In genomic region chr12:108409100-108409499, GRCm38 (mm10) we compare ENCODE assay signal across 18 mouse cellular contexts. TPM values are rescaled to one million over a fixed set of nuclear protein-coding genes. Genes with fewer than 3 reads are reported as not detected.
"Had no signal": no experiment of that assay in that cellular context is flagged by ENCODE, and none has a peak within 500 bp of the region (broad histone marks: within the 10 kb centered on the region; RNA-seq: fewer than 3 reads in every experiment).

No protein-coding gene starts in this region.

- DNase-seq: kidney, adult 8-10 months; kidney, postnatal 10 days; kidney, postnatal 36 days; left cerebral cortex, postnatal 4 days; liver, embryonic 13.5 days; lung, embryonic 14.5 days; thymus, adult 2 months; thymus, postnatal 14 days; thymus, postnatal 4 days had no signal

- H3K36me3 ChIP-seq: kidney, embryonic 15.5 days; limb, embryonic 13.5 days; liver, embryonic 13.5 days; midbrain, embryonic 10.5 days; midbrain, embryonic 13.5 days had no signal

- H3K4me1 ChIP-seq: liver, embryonic 13.5 days had no signal

- ATAC-seq: lung, postnatal 0 days; midbrain, embryonic 13.5 days; midbrain, embryonic 16.5 days had no signal

- H3K9me3 ChIP-seq: kidney, embryonic 15.5 days; limb, embryonic 13.5 days; liver, embryonic 13.5 days; midbrain, embryonic 10.5 days; midbrain, embryonic 13.5 days had no signal

- H3K9ac ChIP-seq: kidney, embryonic 15.5 days; limb, embryonic 13.5 days; liver, embryonic 13.5 days; lung, embryonic 14.5 days; midbrain, embryonic 13.5 days had no signal

- H3K4me2 ChIP-seq: kidney, embryonic 15.5 days; limb, embryonic 13.5 days; liver, embryonic 13.5 days; lung, embryonic 14.5 days; midbrain, embryonic 13.5 days had no signal

- H3K27ac ChIP-seq: kidney, embryonic 15.5 days; limb, embryonic 13.5 days; liver, embryonic 13.5 days; macrophage; midbrain, embryonic 13.5 days; stomach, postnatal 0 days had no signal

- H3K4me3 ChIP-seq: kidney, embryonic 15.5 days; limb, embryonic 13.5 days; liver, embryonic 13.5 days; midbrain, embryonic 10.5 days; midbrain, embryonic 13.5 days had no signal

- H3K27me3 ChIP-seq: kidney, embryonic 15.5 days; limb, embryonic 13.5 days; midbrain, embryonic 13.5 days had no signal

RNA-seq across cellular contexts. Expression of gene Eml1, which starts 38.3 kb away (rescaled TPM):
- total RNA-seq: monocyte, adult 5-6 weeks had no signal
- polyA plus RNA-seq: macrophage had no signal
